Comparison of ENCODE assay signal across 8 mouse cellular contexts in genomic region chr13:102537424-102538242, GRCm38 (mm10).
DNase-seq lines count a peak whose midpoint lies in the region; ATAC-seq lines count a peak whose summit lies in the region.
"Had no signal": no experiment of that assay in that cellular context is flagged by ENCODE, and none has a peak within 500 bp of the region (broad histone marks: within the 10 kb centered on the region; RNA-seq: fewer than 3 reads in every experiment).

No protein-coding gene starts in this region.

- no peak overlapping the region for H3K27ac ChIP-seq in forebrain, embryonic 10.5 days
- H3K27ac ChIP-seq in intestine, embryonic 16.5 days (ENCODE audit: low read length) = peak overlapping the region; percentile 6
- peak overlapping the region; percentile 44 for H3K27ac ChIP-seq in lung, embryonic 16.5 days (ENCODE audit: low read length)
- H3K27ac ChIP-seq: macrophage had no signal

- peak; percentile 76 for ATAC-seq in intestine, embryonic 16.5 days
- peak; percentile 86 for ATAC-seq in lung, embryonic 16.5 days (ENCODE audit: low read depth)

- no peaks in the 10 kb centered on the region for H3K36me3 ChIP-seq in forebrain, embryonic 10.5 days (replicated peaks)
- no peaks in the 10 kb centered on the region for H3K36me3 ChIP-seq in intestine, embryonic 16.5 days (ENCODE audit: control insufficient read depth, insufficient read depth, low read length)
- no peaks in the 10 kb centered on the region for H3K36me3 ChIP-seq in lung, embryonic 16.5 days (ENCODE audit: control insufficient read depth, insufficient read depth, low read length)

- 53% methylated on average over 19 of the region's 19 CpGs for WGBS in forebrain, embryonic 10.5 days
- 18% methylated on average over 19 of the region's 19 CpGs for WGBS in intestine, embryonic 16.5 days
- WGBS in lung, embryonic 16.5 days = 19% methylated on average over 19 of the region's 19 CpGs

- no peaks in the 10 kb centered on the region for H3K9me3 ChIP-seq in forebrain, embryonic 10.5 days
- no peaks in the 10 kb centered on the region for H3K9me3 ChIP-seq in intestine, embryonic 16.5 days (ENCODE audit: control insufficient read depth, low read length)
- H3K9me3 ChIP-seq in lung, embryonic 16.5 days (ENCODE audit: control insufficient read depth, low read length) = no peaks in the 10 kb centered on the region

- no peaks in the 10 kb centered on the region for H3K27me3 ChIP-seq in forebrain, embryonic 10.5 days (ENCODE audit: poor library complexity, severe bottlenecking)
- H3K27me3 ChIP-seq in intestine, embryonic 16.5 days (replicated peaks; ENCODE audit: control insufficient read depth, insufficient read depth, low read length) = no peaks in the 10 kb centered on the region
- H3K27me3 ChIP-seq in lung, embryonic 16.5 days (ENCODE audit: control insufficient read depth, insufficient read depth, low read depth, low read length) = no peaks in the 10 kb centered on the region

- peak overlapping the region; percentile 27; the same call in 1 of the 2 replicates for H3K4me3 ChIP-seq in forebrain, embryonic 10.5 days
- H3K4me3 ChIP-seq in intestine, embryonic 16.5 days (ENCODE audit: low read length) = peak overlapping the region; percentile 23; the same call in 1 of the 2 replicates
- peak overlapping the region; percentile 24 for H3K4me3 ChIP-seq in lung, embryonic 16.5 days (ENCODE audit: low read length)

- peaks cover 25% of the 10 kb centered on the region for H3K4me1 ChIP-seq in forebrain, embryonic 10.5 days
- H3K4me1 ChIP-seq in intestine, embryonic 16.5 days (ENCODE audit: control insufficient read depth, insufficient read depth, low read length) = 0 out of 2 replicates have a peak, but pooled peaks cover 4% of the 10 kb centered on the region
- peaks cover 16% of the 10 kb centered on the region for H3K4me1 ChIP-seq in lung, embryonic 16.5 days (replicated peaks; ENCODE audit: control insufficient read depth, insufficient read depth, low read length)

- DNase-seq in spleen, postnatal 36 days (ENCODE audit: low spot score in 2 of 2) = peak; percentile 47 to 54
- no peak for DNase-seq in spleen, postnatal 14 days (ENCODE audit: low spot score in 2 of 2)
- no peak for DNase-seq in forebrain, embryonic 10.5 days (ENCODE audit: extremely low spot score, low spot score)
- DNase-seq in thymus, postnatal 4 days = peak; percentile 16
- DNase-seq in right cerebral cortex, adult 18-20 months = no peak

- peak overlapping the region; percentile 38 for H3K4me2 ChIP-seq in intestine, embryonic 16.5 days (ENCODE audit: low read depth, low read length)
- peak overlapping the region; percentile 45 for H3K4me2 ChIP-seq in lung, embryonic 16.5 days (ENCODE audit: low read depth, low read length)

- H3K9ac ChIP-seq in intestine, embryonic 16.5 days (ENCODE audit: low read depth, low read length) = 0 out of 2 replicates have a peak overlapping the region, but pooled peaks have one; percentile 15
- H3K9ac ChIP-seq in lung, embryonic 16.5 days (ENCODE audit: low read length) = 0 out of 2 replicates have a peak overlapping the region, but pooled peaks have one; percentile 10

Comparison
In these comparisons a context has a peak if more than half of its experiments do, and no peak if none do; other contexts are left out.
1. DNase-seq: peak in spleen, postnatal 36 days (2 of 2) and thymus, postnatal 4 days (single experiment); none in spleen, postnatal 14 days (0 of 2), forebrain, embryonic 10.5 days (single experiment) and right cerebral cortex, adult 18-20 months (single experiment).
2. Peak in every context shown above with its lines, with median percentiles within 50 percentile points of each other: H3K4me3 ChIP-seq.